Mouse (Mus musculus) neural tube, embryonic 12.5 days (tissue): Measurements from ENCODE around the gene Crhr2. TPM values are rescaled to one million over a fixed set of nuclear protein-coding genes. Genes with fewer than 3 reads are reported as not detected.

ENCODE experiments used
- ATAC-seq: fragments of 200-750 bp; cut with Nextera tagmentation; 2 replicates; pipeline ENCODE4 v1.8.0; 2017; ENCODE audit warnings: low read depth, mild to moderate bottlenecking, moderate TSS enrichment, moderate library complexity; ENCODE audit not compliant: low FRiP score
- H3K27ac ChIP-seq: fragments of 300-500 bp; sonication (generic); 2 replicates; pipeline ENCODE4 v1.5.1; 2016
- H3K27me3 ChIP-seq: fragments of 300-500 bp; sonication (generic); replicated peaks from 2 replicates; pipeline ENCODE4 v1.6.1; 2016; ENCODE audit warnings: mild to moderate bottlenecking
- H3K36me3 ChIP-seq: fragments of 300-500 bp; sonication (generic); 2 replicates; pipeline ENCODE4 v1.6.1; 2016; ENCODE audit warnings: mild to moderate bottlenecking
- H3K4me1 ChIP-seq: fragments of 300-500 bp; sonication (generic); 2 replicates; pipeline ENCODE4 v1.6.1; 2016
- H3K4me2 ChIP-seq: fragments of 300-500 bp; sonication (generic); replicated peaks from 2 replicates; pipeline ENCODE4 v1.6.1; 2016; ENCODE audit warnings: mild to moderate bottlenecking
- H3K4me3 ChIP-seq: fragments of 300-500 bp; sonication (generic); 2 replicates; pipeline ENCODE4 v1.5.1; 2016
- H3K9ac ChIP-seq: fragments of 300-500 bp; sonication (generic); 2 replicates; pipeline ENCODE4 v1.6.1; 2016; ENCODE audit warnings: mild to moderate bottlenecking
- H3K9me3 ChIP-seq: fragments of 300-500 bp; sonication (generic); 2 replicates; pipeline ENCODE4 v1.6.1; 2016; ENCODE audit warnings: mild to moderate bottlenecking
- WGBS: fragments of 180-500 bp; shearing (Covaris S2); methylation state at CpG from one replicate; pipeline ENCODE4 v1.1.7; 2016; 5-methylcytosine and 5-hydroxymethylcytosine counted together
- polyA plus RNA-seq: library from polyadenylated mRNA; unstranded; fragments of >200 nt; fragmentation: Nextera tagmentation; extraction: Ambion mirVana; gene quantifications from 2 replicates; pipeline ENCODE4 v1.2.1, GENCODE M21; 2016

Gene Crhr2
- polyA plus RNA-seq: 0.47 and 0.66 TPM in 2 replicates

DNA sequence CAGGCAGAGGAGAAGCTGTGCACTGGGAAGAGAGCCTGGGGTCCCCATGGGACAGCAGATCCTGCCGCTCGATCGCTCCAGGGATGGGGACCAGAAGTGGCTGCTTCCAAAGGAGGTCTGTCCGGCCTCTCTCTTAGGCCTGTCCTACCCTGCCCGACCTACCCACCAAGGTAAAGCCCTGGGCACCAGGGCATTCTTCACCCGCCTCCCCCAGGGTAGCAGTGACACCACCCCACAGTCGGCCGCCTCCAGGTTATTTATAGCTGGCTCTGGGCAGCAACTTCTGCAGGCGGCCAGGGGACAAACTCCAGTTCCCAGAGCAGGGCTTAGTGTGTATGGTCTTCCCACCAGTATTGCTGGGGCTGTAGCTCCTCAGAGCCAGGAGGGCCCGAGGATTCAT, at the start of gene Crhr2:
Gene Crhr2, minus strand, starts transcription at position 223 of the 400 bp plus-strand sequence.
- Histone ChIP-seq H3K27me3 (no peaks in the 10 kb centered on the region; the same call in 1 of the 2 replicates), H3K4me3 (no peak within 1 kb of the TSS), H3K36me3 (no peaks in the 10 kb centered on the region), H3K4me2 (no peak within 1 kb of the TSS), H3K27ac (no peak within 1 kb of the TSS), H3K4me1 (no peaks in the 10 kb centered on the region), H3K9ac (no peak within 1 kb of the TSS), H3K9me3 (no peaks in the 10 kb centered on the region)
- 67% methylated on average over 10 of the region's 10 CpGs for WGBS
- no peak for ATAC-seq

DNA sequence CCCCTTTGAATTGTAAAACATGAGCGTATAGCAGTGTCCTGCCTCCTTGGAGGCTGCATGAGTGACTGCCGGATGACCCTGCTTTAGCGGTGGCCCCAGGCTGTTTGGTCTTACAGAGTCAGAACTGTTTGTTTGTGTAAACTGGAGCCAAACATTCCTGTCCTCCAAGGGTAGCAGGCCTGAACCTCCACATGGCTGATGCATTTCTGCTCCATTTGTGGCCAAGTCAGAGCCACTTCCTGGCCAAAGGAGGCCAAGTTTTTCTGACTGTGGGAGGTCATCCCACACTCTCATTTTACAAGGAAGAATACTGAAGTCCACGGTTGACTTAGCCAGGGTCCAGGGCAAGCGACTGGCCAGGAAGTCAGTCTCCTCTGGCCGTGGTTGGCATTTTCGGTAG, 46.7 kb upstream of the Crhr2 start:
- Histone ChIP-seq H3K4me3 (no peak overlapping the region), H3K27me3 (peaks cover 14% of the 10 kb centered on the region), H3K9ac (no peak overlapping the region), H3K4me2 (no peak overlapping the region), H3K4me1 (no peaks in the 10 kb centered on the region), H3K9me3 (no peaks in the 10 kb centered on the region), H3K27ac (no peak overlapping the region), H3K36me3 (no peaks in the 10 kb centered on the region)
- WGBS: 81% methylated on average over 7 of the region's 7 CpGs
- ATAC-seq: no peak

DNA sequence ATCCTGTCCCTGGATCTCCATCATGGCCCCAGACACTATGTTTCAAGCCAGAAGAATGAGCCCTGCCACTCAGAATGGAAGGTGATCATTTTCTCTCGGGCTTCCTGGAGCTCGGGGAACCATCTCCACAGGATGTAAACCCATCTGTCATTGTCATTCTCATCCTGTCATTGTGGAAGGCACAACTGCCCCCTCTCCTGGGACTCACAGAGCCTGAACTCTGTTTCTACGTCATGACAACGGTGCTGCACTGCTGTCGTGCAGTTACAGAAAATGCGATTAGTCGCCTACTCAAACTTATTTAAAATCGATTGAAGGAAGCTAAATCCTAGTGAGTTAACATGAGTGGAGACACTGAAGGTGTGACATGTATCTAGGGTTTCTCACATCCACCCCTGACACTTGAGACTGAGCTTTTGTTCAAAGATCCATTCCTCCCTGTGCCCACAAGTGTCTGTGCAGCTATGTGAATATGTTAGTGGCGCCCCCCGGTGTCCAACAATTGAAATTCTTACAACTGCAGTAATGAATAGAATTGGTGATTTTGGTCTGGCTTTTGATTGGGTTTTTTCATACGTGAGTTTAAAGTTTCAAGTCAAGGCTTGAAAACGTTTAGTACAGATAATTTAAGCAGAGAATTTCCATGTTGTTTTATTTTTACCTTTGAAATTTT, 44.4 kb upstream of the Crhr2 start:
- ATAC-seq: no peak
- WGBS: 41% methylated on average over 12 of the region's 12 CpGs

GRCm38 (mm10) chr6:55175892-55176291, 43.1 kb upstream of the Crhr2 start:
- Histone ChIP-seq H3K27ac (no peak overlapping the region), H3K9me3 (no peaks in the 10 kb centered on the region), H3K27me3 (peaks cover 36% of the 10 kb centered on the region), H3K4me1 (0 out of 2 replicates have a peak, but pooled peaks cover 3% of the 10 kb centered on the region), H3K36me3 (no peaks in the 10 kb centered on the region), H3K4me2 (no peak overlapping the region), H3K4me3 (no peak overlapping the region), H3K9ac (no peak overlapping the region)
- ATAC-seq: no peak
- whole genome bisulfite sequencing: 64% methylated on average over 5 of the region's 5 CpGs

More for the DNA sequence above, 44.4 kb upstream of the Crhr2 start:
- H3K9me3 ChIP-seq: no peaks in the 10 kb centered on the region
- no peak overlapping the region for H3K9ac ChIP-seq
- no peak overlapping the region for H3K4me3 ChIP-seq
- H3K4me1 ChIP-seq: 0 out of 2 replicates have a peak, but pooled peaks cover 3% of the 10 kb centered on the region
- no peak overlapping the region for H3K27ac ChIP-seq
- peaks cover 26% of the 10 kb centered on the region for H3K27me3 ChIP-seq
- no peaks in the 10 kb centered on the region for H3K36me3 ChIP-seq
- H3K4me2 ChIP-seq: no peak overlapping the region

- H3K9me3 ChIP-seq: no peaks in the 10 kb centered on the region
- 0 out of 2 replicates have a peak, but pooled peaks cover 3% of the 10 kb centered on the region for H3K4me1 ChIP-seq
- ATAC-seq: no peak
- no peak overlapping the region for H3K9ac ChIP-seq
- H3K4me3 ChIP-seq: no peak overlapping the region
- peaks cover 39% of the 10 kb centered on the region for H3K27me3 ChIP-seq
- no peaks in the 10 kb centered on the region for H3K36me3 ChIP-seq
- WGBS: 61% methylated on average over 2 of the region's 2 CpGs
- no peak overlapping the region for H3K4me2 ChIP-seq
- no peak overlapping the region for H3K27ac ChIP-seq
Measured at GRCm38 (mm10) chr6:55175456-55175855, 42.6 kb upstream of the Crhr2 start.

- no peaks in the 10 kb centered on the region for H3K9me3 ChIP-seq
Measured at GRCm38 (mm10) chr6:55174741-55175181, 41.9 kb upstream of the Crhr2 start, which contains the start of gene Inmt. Gene Inmt (minus strand): TSS chr6:55175043.

DNA sequence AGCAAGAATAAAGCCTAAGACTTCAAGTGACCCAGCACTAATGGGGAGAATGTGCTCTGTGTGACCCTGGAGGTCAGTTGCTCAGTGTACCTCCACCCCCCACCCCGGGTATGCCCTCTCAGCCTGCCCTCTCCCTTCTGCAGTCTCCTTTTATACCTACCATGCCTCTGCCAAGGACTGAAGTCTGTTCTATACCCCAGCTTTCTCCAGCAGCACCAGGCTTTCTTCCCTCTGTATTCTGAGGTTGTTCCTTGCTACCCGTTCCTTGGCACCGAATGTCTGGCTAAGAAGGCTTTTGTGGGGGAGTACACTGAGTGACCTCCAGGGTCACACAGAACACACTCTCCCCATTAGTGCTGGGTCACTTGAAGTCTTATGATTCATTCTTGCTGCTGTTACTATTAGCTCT, 41.1 kb upstream of the Crhr2 start:
- no peak overlapping the region for H3K9ac ChIP-seq
- no peak overlapping the region for H3K4me2 ChIP-seq
- H3K27me3 ChIP-seq: peaks cover 48% of the 10 kb centered on the region
- 0 out of 2 replicates have a peak, but pooled peaks cover 3% of the 10 kb centered on the region for H3K4me1 ChIP-seq
- 7% methylated on average over 3 of the region's 3 CpGs for WGBS
- H3K27ac ChIP-seq: no peak overlapping the region
- H3K9me3 ChIP-seq: no peaks in the 10 kb centered on the region
- no peak overlapping the region for H3K4me3 ChIP-seq
- no peak for ATAC-seq
- no peaks in the 10 kb centered on the region for H3K36me3 ChIP-seq

More at GRCm38 (mm10) chr6:55174741-55175181, 41.9 kb upstream of the Crhr2 start, which contains the start of gene Inmt:
- ATAC-seq: no peak
- Histone ChIP-seq H3K4me3 (no peak within 1 kb of the TSS), H3K36me3 (no peaks in the 10 kb centered on the region), H3K27me3 (peaks cover 44% of the 10 kb centered on the region), H3K4me1 (0 out of 2 replicates have a peak, but pooled peaks cover 3% of the 10 kb centered on the region), H3K9ac (no peak within 1 kb of the TSS), H3K4me2 (no peak within 1 kb of the TSS), H3K27ac (no peak within 1 kb of the TSS)
- WGBS: 78% methylated on average over 1 of the region's 1 CpGs

DNA sequence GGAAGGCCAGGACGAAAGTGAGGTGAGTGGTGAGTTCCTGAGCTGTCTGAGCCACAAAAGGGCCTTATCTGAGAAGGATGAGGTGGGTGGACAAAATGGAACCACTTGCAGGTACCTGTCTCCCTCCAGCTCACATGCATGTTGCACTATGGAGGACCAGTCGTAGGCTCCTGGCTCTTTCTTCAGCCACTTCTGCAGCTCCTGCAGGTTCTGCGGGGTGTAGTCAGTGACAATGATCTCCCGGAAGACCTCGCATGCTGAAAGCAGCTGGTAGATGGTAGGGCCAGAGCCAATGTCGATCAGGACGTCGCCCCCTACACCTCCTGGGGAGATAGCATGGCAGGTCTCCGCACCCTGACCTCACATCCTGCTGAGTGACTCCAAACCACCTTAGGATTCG, 40.4 kb upstream of the Crhr2 start:
- no peak overlapping the region for H3K4me3 ChIP-seq
- H3K9ac ChIP-seq: no peak overlapping the region
- no peak overlapping the region for H3K27ac ChIP-seq
- 0 out of 2 replicates have a peak, but pooled peaks cover 3% of the 10 kb centered on the region for H3K4me1 ChIP-seq
- WGBS: 61% methylated on average over 10 of the region's 10 CpGs
- H3K9me3 ChIP-seq: no peaks in the 10 kb centered on the region
- no peak overlapping the region for H3K4me2 ChIP-seq
- peaks cover 56% of the 10 kb centered on the region for H3K27me3 ChIP-seq
- ATAC-seq: no peak
- H3K36me3 ChIP-seq: no peaks in the 10 kb centered on the region

- 50% methylated on average over 4 of the region's 4 CpGs for WGBS
- H3K4me2 ChIP-seq: no peak overlapping the region
- no peak for ATAC-seq
- peaks cover 70% of the 10 kb centered on the region for H3K27me3 ChIP-seq
- H3K9me3 ChIP-seq: no peaks in the 10 kb centered on the region
- 0 out of 2 replicates have a peak, but pooled peaks cover 3% of the 10 kb centered on the region for H3K4me1 ChIP-seq
- no peak overlapping the region for H3K27ac ChIP-seq
- H3K36me3 ChIP-seq: no peaks in the 10 kb centered on the region
- H3K4me3 ChIP-seq: no peak overlapping the region
- H3K9ac ChIP-seq: no peak overlapping the region
Measured at GRCm38 (mm10) chr6:55171638-55172037, 38.8 kb upstream of the Crhr2 start.

GRCm38 (mm10) chr6:55169818-55170217, 37.0 kb upstream of the Crhr2 start:
- 59% methylated on average over 5 of the region's 5 CpGs for WGBS
- no peaks in the 10 kb centered on the region for H3K9me3 ChIP-seq
- no peak overlapping the region for H3K27ac ChIP-seq
- H3K4me2 ChIP-seq: no peak overlapping the region
- no peak overlapping the region for H3K9ac ChIP-seq
- H3K4me1 ChIP-seq: 0 out of 2 replicates have a peak, but pooled peaks cover 3% of the 10 kb centered on the region
- peaks cover 78% of the 10 kb centered on the region for H3K27me3 ChIP-seq
- no peak overlapping the region for H3K4me3 ChIP-seq
- no peaks in the 10 kb centered on the region for H3K36me3 ChIP-seq
- no peak for ATAC-seq

- H3K27me3 ChIP-seq: peaks cover 80% of the 10 kb centered on the region
- peak; percentile 35; the same call in 1 of the 2 replicates for ATAC-seq
- H3K4me2 ChIP-seq: no peak overlapping the region
- no peak overlapping the region for H3K9ac ChIP-seq
- 53% methylated on average over 7 of the region's 7 CpGs for WGBS
- no peak overlapping the region for H3K27ac ChIP-seq
- no peaks in the 10 kb centered on the region for H3K36me3 ChIP-seq
- H3K4me1 ChIP-seq: no peaks in the 10 kb centered on the region
- H3K9me3 ChIP-seq: no peaks in the 10 kb centered on the region
- H3K4me3 ChIP-seq: no peak overlapping the region
Measured at GRCm38 (mm10) chr6:55166777-55167463, 34.1 kb upstream of the Crhr2 start.

DNA sequence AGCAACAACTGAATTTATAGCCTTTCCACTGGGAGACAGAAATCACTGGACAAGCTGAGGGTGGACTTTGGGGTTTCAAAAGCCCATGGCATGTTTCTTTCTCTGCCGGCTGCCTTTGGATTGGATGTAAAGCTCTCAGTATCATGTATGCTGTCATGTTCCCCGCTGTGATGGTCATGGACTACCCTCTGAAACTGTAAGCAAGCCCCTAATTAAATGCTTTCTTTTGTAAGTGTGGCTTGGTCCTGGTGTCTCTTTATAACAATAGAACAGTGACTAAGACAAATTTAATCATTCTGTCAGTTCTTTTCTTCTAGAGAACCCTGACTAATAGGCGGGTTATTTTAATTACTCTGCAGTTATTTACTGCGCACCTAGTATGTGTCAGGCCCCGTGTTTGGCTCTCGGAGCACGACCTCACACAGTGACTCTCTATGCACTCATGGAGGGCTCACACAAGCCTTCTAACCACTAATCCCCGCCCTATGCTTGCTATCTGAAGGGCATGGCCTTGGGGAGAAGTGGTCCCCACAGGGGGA, 30.3 kb upstream of the Crhr2 start:
- H3K36me3 ChIP-seq: no peaks in the 10 kb centered on the region
- no peaks in the 10 kb centered on the region for H3K4me1 ChIP-seq
- no peak overlapping the region for H3K4me2 ChIP-seq
- 35% methylated on average over 8 of the region's 8 CpGs for WGBS
- H3K27me3 ChIP-seq: peaks cover 86% of the 10 kb centered on the region
- peak; percentile 78 for ATAC-seq
- H3K9ac ChIP-seq: no peak overlapping the region
- H3K27ac ChIP-seq: no peak overlapping the region
- no peaks in the 10 kb centered on the region for H3K9me3 ChIP-seq
- H3K4me3 ChIP-seq: no peak overlapping the region
